Mouse (Mus musculus) limb, embryonic 12.5 days (tissue): ENCODE results near the gene Prkci. TPM values are rescaled to one million over a fixed set of nuclear protein-coding genes. Genes with fewer than 3 reads are reported as not detected.

ENCODE experiments used
- ATAC-seq: fragments of 200-750 bp; cut with Nextera tagmentation; 2 replicates; pipeline ENCODE4 v1.8.0; 2017; ENCODE audit warnings: low read depth, moderate TSS enrichment; ENCODE audit not compliant: insufficient number of reproducible peaks, insufficient read depth, low FRiP score, low TSS enrichment
- H3K27ac ChIP-seq: fragments of 300-500 bp; sonication (generic); 2 replicates; pipeline ENCODE4 v1.5.1; 2016; ENCODE audit warnings: mild to moderate bottlenecking, moderate library complexity
- H3K27me3 ChIP-seq: fragments of 300-500 bp; sonication (generic); 2 replicates; pipeline ENCODE4 v1.6.1; 2016; ENCODE audit warnings: mild to moderate bottlenecking, moderate library complexity
- H3K36me3 ChIP-seq: fragments of 300-500 bp; sonication (generic); 2 replicates; pipeline ENCODE4 v1.6.1; 2016; ENCODE audit warnings: mild to moderate bottlenecking, moderate library complexity
- H3K4me1 ChIP-seq: fragments of 300-500 bp; sonication (generic); replicated peaks from 2 replicates; pipeline ENCODE4 v1.6.1; 2016
- H3K4me2 ChIP-seq: fragments of 300-500 bp; sonication (generic); 2 replicates; pipeline ENCODE4 v1.6.1; 2016; ENCODE audit warnings: mild to moderate bottlenecking, moderate library complexity
- H3K4me3 ChIP-seq: fragments of 300-500 bp; sonication (generic); replicated peaks from 2 replicates; pipeline ENCODE4 v1.5.1; 2016; ENCODE audit warnings: mild to moderate bottlenecking
- H3K9ac ChIP-seq: fragments of 300-500 bp; sonication (generic); replicated peaks from 2 replicates; pipeline ENCODE4 v1.6.1; 2016; ENCODE audit warnings: mild to moderate bottlenecking, moderate library complexity
- H3K9me3 ChIP-seq: fragments of 300-500 bp; sonication (generic); 2 replicates; pipeline ENCODE4 v1.6.1; 2016; ENCODE audit warnings: mild to moderate bottlenecking, moderate library complexity
- WGBS: fragments of 180-500 bp; shearing (Covaris S2); methylation state at CpG from one replicate; pipeline ENCODE4 v1.1.7; 2016; 5-methylcytosine and 5-hydroxymethylcytosine counted together
- polyA plus RNA-seq: library from polyadenylated mRNA; unstranded; fragments of >200 nt; fragmentation: Nextera tagmentation; extraction: Ambion mirVana; gene quantifications from 2 replicates; pipeline ENCODE4 v1.2.1, GENCODE M21; 2016

Prkci gene
- polyA plus RNA-seq, 1 experiment from 2014 or later, result 44.9 TPM

DNA sequence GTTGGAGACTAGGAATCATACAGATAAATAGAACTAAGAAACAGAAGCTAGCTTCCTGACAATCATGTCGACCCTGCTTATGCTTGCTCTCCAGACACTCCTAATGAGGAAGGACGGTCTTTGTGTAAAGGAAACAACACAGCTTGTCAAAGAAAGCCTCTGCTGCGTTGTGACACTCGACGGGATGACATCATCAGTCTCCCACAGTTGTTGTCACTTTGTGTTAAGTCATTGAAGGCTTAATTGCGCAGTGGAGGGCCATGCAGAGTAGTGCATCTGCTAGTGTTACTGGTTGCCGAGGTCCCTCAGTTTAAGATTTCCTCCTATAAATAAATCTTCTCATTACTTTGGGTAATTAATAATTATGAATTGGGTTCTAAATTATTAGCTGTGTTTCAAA is 54.8 kb downstream of the Prkci start:
- Histone ChIP-seq H3K4me3 (no peak overlapping the region), H3K4me1 (no peaks in the 10 kb centered on the region), H3K4me2 (no peak overlapping the region), H3K9ac (no peak overlapping the region), H3K9me3 (no peaks in the 10 kb centered on the region), H3K27ac (no peak overlapping the region), H3K36me3 (peaks cover 43% of the 10 kb centered on the region), H3K27me3 (no peaks in the 10 kb centered on the region)
- ATAC-seq, result no peak
- 81% methylated on average over 7 of the region's 7 CpGs for WGBS

DNA sequence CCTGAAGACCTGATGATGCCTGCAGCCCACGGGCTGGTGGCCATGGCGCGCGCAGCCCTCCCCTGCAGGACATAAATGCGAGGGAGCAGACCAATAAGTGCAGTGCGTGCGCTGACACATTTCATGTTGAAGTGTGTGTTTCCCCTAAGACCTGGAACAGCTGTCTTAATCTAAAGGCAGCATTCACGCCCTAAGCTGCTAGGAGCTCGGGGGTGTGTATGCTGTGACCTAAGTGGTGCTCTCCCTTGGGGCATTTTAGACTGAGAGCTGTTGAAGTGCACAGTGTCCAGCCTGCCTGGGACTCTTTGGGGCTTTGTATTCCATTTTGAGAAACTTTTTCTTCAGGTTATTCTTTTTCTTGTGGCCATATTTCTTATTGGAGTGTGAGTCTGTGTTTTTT is 56.2 kb downstream of the Prkci start:
- Histone ChIP-seq H3K27me3 (no peaks in the 10 kb centered on the region), H3K4me2 (no peak overlapping the region), H3K9ac (no peak overlapping the region), H3K4me1 (no peaks in the 10 kb centered on the region), H3K27ac (no peak overlapping the region), H3K9me3 (no peaks in the 10 kb centered on the region), H3K4me3 (no peak overlapping the region), H3K36me3 (peaks cover 43% of the 10 kb centered on the region)
- WGBS, result 82% methylated on average over 9 of the region's 9 CpGs
- no peak for ATAC-seq

DNA sequence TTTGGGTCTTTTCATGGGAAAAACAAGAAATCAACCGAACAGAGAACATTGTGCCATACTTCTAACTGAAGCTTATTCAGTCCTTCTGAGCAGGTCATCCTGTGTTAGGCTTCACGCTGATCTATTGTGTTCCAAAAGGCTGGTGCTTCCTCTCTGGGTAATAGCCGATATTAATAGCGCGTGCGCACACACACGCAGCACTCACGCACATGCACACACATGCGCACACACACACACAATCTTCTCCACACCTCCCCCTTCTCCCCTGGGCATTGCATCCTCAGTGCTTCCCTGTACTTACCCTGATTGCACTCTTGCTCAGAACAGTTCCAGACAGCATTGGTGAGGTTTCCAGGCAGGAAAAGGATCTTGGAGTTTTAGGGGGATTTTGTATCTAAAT is 57.6 kb downstream of the Prkci start:
- WGBS, result 89% methylated on average over 9 of the region's 9 CpGs
- Histone ChIP-seq H3K4me3 (no peak overlapping the region), H3K36me3 (peaks cover 35% of the 10 kb centered on the region), H3K4me2 (no peak overlapping the region), H3K4me1 (no peaks in the 10 kb centered on the region), H3K27ac (no peak overlapping the region), H3K27me3 (no peaks in the 10 kb centered on the region), H3K9me3 (no peaks in the 10 kb centered on the region), H3K9ac (no peak overlapping the region)
- ATAC-seq, result no peak

DNA sequence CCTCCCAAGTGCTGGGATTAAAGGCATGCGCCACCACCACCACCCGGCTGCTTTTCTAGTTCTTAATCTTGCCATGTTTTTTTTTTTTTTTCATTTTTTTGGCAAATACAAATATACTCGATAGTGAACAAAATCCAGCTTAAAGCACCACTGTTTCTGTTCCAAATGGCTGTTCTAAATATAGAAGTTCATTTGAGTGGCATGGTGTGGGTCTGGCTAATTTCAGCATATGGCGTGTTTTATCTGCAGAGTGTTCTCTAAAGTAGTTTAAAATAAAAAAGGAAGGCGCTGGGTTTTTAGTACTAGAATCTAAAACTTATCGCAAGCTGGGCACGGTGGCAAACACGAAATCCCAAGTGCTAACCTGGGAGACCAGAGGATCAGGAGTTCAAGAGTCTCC is 59.3 kb downstream of the Prkci start:
- Histone ChIP-seq H3K4me3 (no peak overlapping the region), H3K27ac (no peak overlapping the region), H3K27me3 (no peaks in the 10 kb centered on the region), H3K9ac (no peak overlapping the region), H3K4me1 (no peaks in the 10 kb centered on the region), H3K9me3 (no peaks in the 10 kb centered on the region), H3K4me2 (no peak overlapping the region), H3K36me3 (peaks cover 21% of the 10 kb centered on the region)
- 95% methylated on average over 8 of the region's 8 CpGs for WGBS
- ATAC-seq, result no peak

DNA sequence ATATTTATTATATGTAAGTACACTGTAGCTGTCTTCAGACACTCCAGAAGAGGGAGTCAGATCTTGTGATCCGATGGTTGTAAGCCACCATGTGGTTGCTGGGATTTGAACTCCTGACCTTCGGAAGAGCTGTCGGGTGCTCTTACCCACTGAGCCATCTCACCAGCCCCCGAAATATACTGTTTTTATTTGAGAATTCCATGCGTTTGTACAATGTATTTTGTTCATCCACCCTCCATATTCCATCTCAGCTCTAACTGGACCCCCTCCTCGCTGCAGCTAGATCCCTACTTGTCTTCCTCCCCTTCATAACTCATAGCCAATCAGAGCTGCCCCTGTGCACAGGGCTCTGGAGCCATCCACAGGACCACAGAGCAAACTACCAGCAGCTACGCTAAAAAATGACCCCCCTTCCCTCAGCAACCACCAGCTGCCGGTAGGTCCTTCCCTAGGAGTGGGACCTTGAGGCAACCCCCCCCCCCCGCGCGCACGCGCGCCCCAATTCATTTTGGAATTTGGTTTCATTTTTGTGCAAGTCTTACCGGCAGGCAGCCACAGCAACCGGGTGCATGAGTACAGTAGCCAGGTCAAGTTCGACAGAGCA is 60.6 kb downstream of the Prkci start:
- Histone ChIP-seq H3K4me2 (peak overlapping the region; percentile 55), H3K36me3 (peaks cover 13% of the 10 kb centered on the region), H3K9ac (no peak overlapping the region; the same call in 1 of the 2 replicates), H3K27ac (peak overlapping the region; percentile 85; the same call in 1 of the 2 replicates), H3K4me1 (no peaks in the 10 kb centered on the region), H3K27me3 (no peaks in the 10 kb centered on the region), H3K4me3 (peak overlapping the region; percentile 48), H3K9me3 (no peaks in the 10 kb centered on the region)
- WGBS, result 26% methylated on average over 17 of the region's 17 CpGs
- ATAC-seq, result peak; percentile 83

DNA sequence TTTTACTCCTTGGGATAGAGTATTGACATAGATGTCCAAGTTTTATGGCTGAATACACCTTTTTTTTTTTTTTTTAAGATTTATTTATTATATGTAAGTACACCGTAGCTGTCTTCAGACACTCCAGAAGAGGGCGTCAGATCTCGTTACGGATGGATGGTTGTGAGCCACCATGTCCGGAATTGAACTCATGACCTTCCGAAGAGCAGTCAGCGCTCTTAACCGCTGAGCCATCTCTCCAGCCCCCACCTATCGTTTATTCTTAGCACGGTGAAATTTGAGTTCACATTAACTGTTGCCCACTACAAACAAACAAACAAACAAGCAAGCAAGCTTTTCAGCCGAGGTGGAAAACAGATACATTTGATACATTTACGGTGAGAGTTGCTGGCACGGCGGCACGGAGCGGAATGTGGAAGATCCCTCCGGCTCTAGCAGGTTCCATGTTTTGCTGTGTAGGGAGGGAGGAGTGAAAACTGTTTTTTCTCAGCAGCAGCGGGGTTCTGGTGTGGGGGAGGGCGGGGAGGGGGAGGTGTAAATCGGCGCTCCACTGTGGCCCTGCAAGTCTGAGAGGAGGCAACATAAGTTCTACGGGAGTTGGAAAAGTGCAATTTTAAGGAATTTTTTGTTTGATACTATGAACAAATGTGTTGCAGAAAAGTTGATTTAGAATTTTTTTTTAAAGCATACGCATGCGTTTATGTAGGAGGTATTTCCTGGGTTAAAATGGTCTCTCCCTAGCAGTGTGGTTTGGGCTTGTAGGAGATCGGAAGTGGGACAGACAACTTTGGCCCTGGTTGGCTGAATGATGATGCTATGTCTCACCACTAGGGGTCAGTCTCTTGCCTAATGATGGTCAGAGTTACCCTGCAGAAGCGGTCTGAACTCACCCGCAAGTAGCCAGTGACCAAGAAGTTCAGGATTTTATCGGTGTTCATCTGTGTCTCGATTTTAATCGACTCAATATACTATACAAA is 61.4 kb downstream of the Prkci start:
- peak overlapping the region; percentile 48 for H3K4me3 ChIP-seq

DNA sequence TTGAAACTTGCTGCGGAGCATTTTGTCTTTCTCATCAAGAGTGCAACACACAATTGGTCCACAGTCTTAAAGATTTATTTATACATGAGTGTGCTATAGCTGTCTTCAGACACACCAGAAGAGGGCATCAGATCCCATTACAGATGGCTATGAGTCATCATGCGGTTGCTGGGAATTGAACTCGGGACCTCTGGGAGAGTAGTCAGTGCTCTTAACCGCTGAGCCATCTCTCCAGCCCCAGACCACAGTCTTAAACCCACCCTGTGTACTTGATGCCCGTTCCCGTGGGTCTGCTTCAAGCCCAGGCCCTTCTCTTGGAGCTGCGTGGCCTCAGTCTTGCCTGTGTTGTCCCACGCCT is 65.2 kb downstream of the Prkci start:
- no peaks in the 10 kb centered on the region for H3K4me1 ChIP-seq
- H3K36me3 ChIP-seq, result no peaks in the 10 kb centered on the region
- no peaks in the 10 kb centered on the region for H3K9me3 ChIP-seq
- no peak overlapping the region for H3K4me2 ChIP-seq
- no peak overlapping the region for H3K4me3 ChIP-seq
- H3K27me3 ChIP-seq, result no peaks in the 10 kb centered on the region
- 87% methylated on average over 8 of the region's 8 CpGs for WGBS
- ATAC-seq, result no peak
- no peak overlapping the region for H3K27ac ChIP-seq
- no peak overlapping the region for H3K9ac ChIP-seq

More for the DNA sequence above, 61.4 kb downstream of the Prkci start:
- WGBS, result 2% methylated on average over 30 of the region's 30 CpGs
- no peaks in the 10 kb centered on the region for H3K4me1 ChIP-seq
- peak; percentile 83 for ATAC-seq
- H3K36me3 ChIP-seq, result peaks cover 5% of the 10 kb centered on the region
- H3K9ac ChIP-seq, result peak overlapping the region; percentile 56
- H3K27ac ChIP-seq, result peak overlapping the region; percentile 85
- no peaks in the 10 kb centered on the region for H3K27me3 ChIP-seq
- peak overlapping the region; percentile 55 for H3K4me2 ChIP-seq
- no peaks in the 10 kb centered on the region for H3K9me3 ChIP-seq

DNA sequence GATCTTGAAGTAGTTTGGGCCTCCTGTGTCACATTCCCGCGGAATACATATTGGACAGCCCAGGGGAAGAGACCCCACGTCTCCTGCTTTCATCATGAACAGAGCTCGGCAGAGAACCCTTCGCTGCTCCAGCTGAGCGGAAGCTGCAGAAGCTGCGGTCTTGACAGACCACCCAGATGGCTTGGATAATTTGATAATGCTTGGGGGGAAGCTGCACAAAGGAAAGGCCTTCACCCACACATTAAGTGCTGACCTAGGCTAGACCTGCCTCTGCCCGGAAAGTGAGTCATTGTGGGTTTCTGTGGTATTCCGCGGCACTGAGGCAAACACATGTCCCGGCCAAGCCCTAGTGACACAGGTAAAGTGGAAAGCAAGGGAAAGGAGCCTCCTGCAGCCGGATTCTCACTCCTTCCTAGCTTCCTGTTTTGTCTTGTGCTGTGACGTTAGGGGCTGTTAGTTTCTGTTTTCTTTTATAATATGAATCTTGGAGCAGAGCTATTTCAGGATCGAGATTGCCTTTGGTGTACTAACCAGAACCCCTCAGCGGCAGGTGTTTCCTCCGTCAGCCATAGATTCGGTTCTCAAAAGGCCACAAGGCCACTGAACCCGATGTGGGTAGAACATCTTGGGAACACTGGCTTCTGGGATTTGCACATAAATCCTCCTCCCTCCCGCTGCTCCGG is 65.7 kb downstream of the Prkci start:
- Histone ChIP-seq H3K36me3 (no peaks in the 10 kb centered on the region), H3K4me3 (no peak overlapping the region), H3K4me2 (no peak overlapping the region), H3K27me3 (no peaks in the 10 kb centered on the region), H3K9me3 (no peaks in the 10 kb centered on the region), H3K4me1 (no peaks in the 10 kb centered on the region), H3K27ac (no peak overlapping the region), H3K9ac (no peak overlapping the region)
- no peak for ATAC-seq
- 77% methylated on average over 20 of the region's 20 CpGs for WGBS

DNA sequence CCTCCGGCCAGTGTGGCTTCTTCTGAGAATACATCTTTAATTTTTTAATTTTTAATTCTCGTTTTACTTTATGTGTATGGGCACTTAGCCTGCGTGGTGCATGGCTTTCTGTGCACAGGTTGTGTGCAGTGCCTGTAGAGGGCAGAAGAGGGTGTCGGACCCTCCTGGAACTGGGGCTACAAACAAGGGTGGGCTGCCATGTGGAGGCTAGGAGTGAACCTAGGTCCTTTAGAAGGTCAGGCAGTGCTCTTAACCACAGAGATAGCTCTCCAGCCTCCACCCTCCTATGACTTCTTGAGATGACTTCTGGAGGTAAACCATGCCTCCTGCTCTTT is 66.2 kb downstream of the Prkci start:
- Histone ChIP-seq H3K27me3 (no peaks in the 10 kb centered on the region), H3K9me3 (no peaks in the 10 kb centered on the region), H3K27ac (no peak overlapping the region), H3K4me2 (no peak overlapping the region), H3K9ac (no peak overlapping the region), H3K4me3 (no peak overlapping the region), H3K4me1 (no peaks in the 10 kb centered on the region), H3K36me3 (no peaks in the 10 kb centered on the region)
- WGBS, result 76% methylated on average over 4 of the region's 4 CpGs
- ATAC-seq, result no peak

DNA sequence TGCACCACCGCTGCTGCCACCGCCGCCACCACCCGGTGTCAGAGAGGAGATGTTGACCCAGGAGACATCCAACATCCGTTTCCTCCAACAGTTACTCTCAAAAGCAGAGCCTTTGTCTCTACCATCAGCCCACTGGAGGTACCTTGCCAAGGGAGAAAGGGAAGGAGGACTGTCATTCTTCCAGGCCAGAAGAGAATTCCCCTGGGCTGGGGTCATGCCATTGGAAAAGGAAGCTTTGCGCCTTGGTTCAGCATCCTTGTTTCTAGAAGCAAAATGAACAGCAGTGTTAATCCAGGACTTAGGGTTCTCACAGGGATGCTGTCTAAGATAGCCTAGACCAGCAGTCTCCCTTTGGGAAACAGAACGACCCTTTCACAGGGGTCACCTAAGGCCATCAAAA is 66.8 kb downstream of the Prkci start:
- ATAC-seq, result no peak
- Histone ChIP-seq H3K9me3 (no peaks in the 10 kb centered on the region), H3K27ac (no peak overlapping the region), H3K4me1 (no peaks in the 10 kb centered on the region), H3K36me3 (no peaks in the 10 kb centered on the region), H3K27me3 (no peaks in the 10 kb centered on the region), H3K9ac (no peak overlapping the region), H3K4me2 (no peak overlapping the region), H3K4me3 (no peak overlapping the region)
- 94% methylated on average over 7 of the region's 7 CpGs for WGBS

DNA sequence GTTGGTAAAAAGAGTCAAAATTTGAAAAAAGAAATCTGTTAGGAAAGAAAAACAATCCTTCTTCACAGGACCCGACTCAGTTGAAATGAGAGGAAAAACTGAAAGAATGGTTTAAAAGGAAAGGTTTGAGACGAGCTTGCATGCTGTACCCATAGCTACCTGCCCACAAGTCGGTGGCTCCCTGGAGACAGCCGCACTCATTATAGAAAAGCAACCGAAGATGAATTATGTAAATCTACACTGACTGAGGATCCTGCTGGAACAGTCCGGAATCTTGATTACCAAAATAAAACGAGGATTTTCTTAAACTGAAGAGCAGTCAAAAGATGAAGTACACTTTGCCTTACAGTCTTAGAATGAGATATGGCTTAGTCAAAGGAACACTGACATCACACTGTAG is 72.9 kb downstream of the Prkci start:
- H3K4me2 ChIP-seq, result no peak overlapping the region
- no peak overlapping the region for H3K27ac ChIP-seq
- 88% methylated on average over 7 of the region's 7 CpGs for WGBS
- no peak overlapping the region for H3K9ac ChIP-seq
- no peaks in the 10 kb centered on the region for H3K36me3 ChIP-seq
- no peaks in the 10 kb centered on the region; the same call in 1 of the 2 replicates for H3K4me1 ChIP-seq
- no peak overlapping the region for H3K4me3 ChIP-seq
- H3K9me3 ChIP-seq, result no peaks in the 10 kb centered on the region
- no peaks in the 10 kb centered on the region for H3K27me3 ChIP-seq
- ATAC-seq, result no peak
